Mouse (Mus musculus) midbrain, postnatal 0 days (tissue): ENCODE data around the gene Cdh16. TPM values are rescaled to one million over a fixed set of nuclear protein-coding genes. Genes with fewer than 3 reads are reported as not detected.

Source experiments
- ATAC-seq: fragments of 200-750 bp; cut with Nextera tagmentation; 2 replicates; pipeline ENCODE4 v1.8.0; 2017; ENCODE audit warnings: moderate number of reproducible peaks, mild to moderate bottlenecking, moderate TSS enrichment, moderate library complexity; ENCODE audit not compliant: low FRiP score
- DNase-seq: peaks from one replicate; pipeline ENCODE4 v3.0.0-alpha.2; 2015; ENCODE audit warnings: low spot score
- H3K27ac ChIP-seq: fragments of 300-500 bp; sonication (generic); 2 replicates; pipeline ENCODE4 v1.5.1; 2014; ENCODE audit warnings: low read depth, mild to moderate bottlenecking, low read length, mixed read lengths
- H3K27me3 ChIP-seq: fragments of 300-500 bp; sonication (generic); 2 replicates; pipeline ENCODE4 v1.6.1; 2014; ENCODE audit warnings: low read length, control low read depth, mixed read lengths; ENCODE audit not compliant: insufficient read depth
- H3K36me3 ChIP-seq: fragments of 300-500 bp; sonication (generic); 2 replicates; pipeline ENCODE4 v1.6.1; 2014; ENCODE audit warnings: low read length, control low read depth, mixed read lengths; ENCODE audit not compliant: insufficient read depth
- H3K4me1 ChIP-seq: fragments of 300-500 bp; sonication (generic); 2 replicates; pipeline ENCODE4 v1.6.1; 2014; ENCODE audit warnings: mild to moderate bottlenecking, control low read depth, antibody characterized with exemption, low read length, mixed read lengths; ENCODE audit not compliant: insufficient read depth
- H3K4me2 ChIP-seq: fragments of 300-500 bp; sonication (generic); 2 replicates; pipeline ENCODE4 v1.6.1; 2014; ENCODE audit warnings: low read depth, mild to moderate bottlenecking, low read length, mixed read lengths; ENCODE audit not compliant: poor library complexity, severe bottlenecking
- H3K4me3 ChIP-seq: fragments of 300-500 bp; sonication (generic); 2 replicates; pipeline ENCODE4 v1.5.1; 2014; ENCODE audit warnings: low read depth, mild to moderate bottlenecking, low read length, moderate library complexity
- H3K9ac ChIP-seq: fragments of 300-500 bp; sonication (generic); replicated peaks from 2 replicates; pipeline ENCODE4 v1.6.1; 2014; ENCODE audit warnings: mild to moderate bottlenecking, low read length, moderate library complexity, mixed read lengths; ENCODE audit not compliant: poor library complexity, severe bottlenecking
- H3K9me3 ChIP-seq: fragments of 300-500 bp; sonication (generic); 2 replicates; pipeline ENCODE4 v1.6.1; 2016; ENCODE audit warnings: low read length, control low read depth
- CTCF ChIP-seq: IDR thresholded peaks from 2 replicates; pipeline ENCODE4 v1.5.1; 2016; ENCODE audit warnings: antibody characterized with exemption, mild to moderate bottlenecking
- WGBS: fragments of 180-500 bp; shearing (Covaris S2); extraction: QIAGEN DNeasy Blood & Tissue Kit; methylation state at CpG from one replicate; pipeline ENCODE4 v1.1.7; 2014; 5-methylcytosine and 5-hydroxymethylcytosine counted together
- polyA plus RNA-seq: library from polyadenylated mRNA; unstranded; fragments of >200 nt; fragmentation: Nextera tagmentation; extraction: Ambion mirVana; gene quantifications from 2 replicates; pipeline ENCODE4 v1.2.1, GENCODE M21; 2015
- total RNA-seq: library from RNA; depleted of rRNA; stranded (reverse); fragments of >200 nt; gene quantifications from 2 replicates; pipeline ENCODE4 v1.2.3, GENCODE M21; 2014

Cdh16 gene
- total and polyA plus RNA-seq, 2 experiments from 2014 or later: not detected

GRCm38 (mm10) chr8:104629306-104630110 is 5.3 kb upstream of the Cdh16 start:
- Histone ChIP-seq H3K27ac (no peak overlapping the region), H3K4me2 (no peak overlapping the region; the same call in 1 of the 2 replicates), H3K4me3 (no peak overlapping the region), H3K9me3 (no peaks in the 10 kb centered on the region), H3K4me1 (peaks cover 11% of the 10 kb centered on the region), H3K36me3 (no peaks in the 10 kb centered on the region), H3K27me3 (peaks cover 4% of the 10 kb centered on the region; the same call in 1 of the 2 replicates), H3K9ac (no peak overlapping the region)
- DNase-seq (peak; percentile 5), ATAC-seq (no peak)
- 77% methylated on average over 22 of the region's 22 CpGs for WGBS
- no peak for TF ChIP-seq CTCF

GRCm38 (mm10) chr8:104628402-104628801 is 4.2 kb upstream of the Cdh16 start:
- H3K4me2 ChIP-seq: no peak overlapping the region
- WGBS: 96% methylated on average over 21 of the region's 21 CpGs
- no peaks in the 10 kb centered on the region for H3K9me3 ChIP-seq
- TF ChIP-seq CTCF: no peak
- H3K9ac ChIP-seq: no peak overlapping the region
- H3K27ac ChIP-seq: no peak overlapping the region
- no peak for ATAC-seq
- DNase-seq: no peak
- H3K36me3 ChIP-seq: no peaks in the 10 kb centered on the region
- peaks cover 4% of the 10 kb centered on the region; the same call in 1 of the 2 replicates for H3K27me3 ChIP-seq
- no peak overlapping the region for H3K4me3 ChIP-seq
- peaks cover 11% of the 10 kb centered on the region for H3K4me1 ChIP-seq

- TF ChIP-seq CTCF: no peak
- no peaks in the 10 kb centered on the region for H3K36me3 ChIP-seq
- no peak for DNase-seq
- no peak overlapping the region for H3K4me2 ChIP-seq
- H3K4me3 ChIP-seq: no peak overlapping the region
- no peak overlapping the region for H3K27ac ChIP-seq
- H3K9me3 ChIP-seq: no peaks in the 10 kb centered on the region
- no peak overlapping the region for H3K9ac ChIP-seq
- no peak for ATAC-seq
- H3K27me3 ChIP-seq: peaks cover 4% of the 10 kb centered on the region; the same call in 1 of the 2 replicates
- 66% methylated on average over 4 of the region's 4 CpGs for WGBS
- H3K4me1 ChIP-seq: peaks cover 11% of the 10 kb centered on the region
Observed at GRCm38 (mm10) chr8:104627065-104627740, 3.0 kb upstream of the Cdh16 start.

GRCm38 (mm10) chr8:104620765-104621164 is 3.4 kb downstream of the Cdh16 start:
- Histone ChIP-seq H3K4me2 (no peak overlapping the region), H3K27ac (no peak overlapping the region), H3K9me3 (no peaks in the 10 kb centered on the region), H3K4me3 (no peak overlapping the region), H3K4me1 (no peaks in the 10 kb centered on the region), H3K36me3 (no peaks in the 10 kb centered on the region), H3K27me3 (no peaks in the 10 kb centered on the region), H3K9ac (no peak overlapping the region)
- no peak for TF ChIP-seq CTCF
- 77% methylated on average over 5 of the region's 5 CpGs for WGBS
- DNase-seq: no peak
- no peak for ATAC-seq

GRCm38 (mm10) chr8:104613119-104613518 is 11.1 kb downstream of the Cdh16 start:
- Histone ChIP-seq H3K4me3 (no peak overlapping the region), H3K9ac (no peak overlapping the region), H3K27ac (no peak overlapping the region), H3K36me3 (no peaks in the 10 kb centered on the region), H3K9me3 (no peaks in the 10 kb centered on the region), H3K4me2 (no peak overlapping the region), H3K4me1 (no peaks in the 10 kb centered on the region), H3K27me3 (no peaks in the 10 kb centered on the region)
- ATAC-seq: no peak
- no peak for TF ChIP-seq CTCF
- WGBS: 83% methylated on average over 4 of the region's 4 CpGs
- no peak for DNase-seq

- Histone ChIP-seq H3K4me2 (no peak overlapping the region), H3K4me3 (no peak overlapping the region), H3K9me3 (no peaks in the 10 kb centered on the region), H3K36me3 (no peaks in the 10 kb centered on the region), H3K27me3 (no peaks in the 10 kb centered on the region), H3K9ac (no peak overlapping the region), H3K4me1 (no peaks in the 10 kb centered on the region), H3K27ac (no peak overlapping the region)
- no peak for ATAC-seq
- TF ChIP-seq CTCF: no peak
- WGBS: 75% methylated on average over 4 of the region's 4 CpGs
- no peak for DNase-seq
Observed at GRCm38 (mm10) chr8:104611613-104612012, 12.6 kb downstream of the Cdh16 start.
